Mouse (Mus musculus) ES-E14 (cell line): Measurements from ENCODE around the gene Otogl.

Experiments used
- CHD2 ChIP-seq: IDR thresholded peaks from 2 replicates; pipeline ENCODE4 v1.6.1; 2014; ENCODE audit warnings: mild to moderate bottlenecking, low read depth, low read length, inconsistent platforms
- MAFK ChIP-seq: IDR thresholded peaks from 2 replicates; pipeline ENCODE4 v1.6.1; 2014; ENCODE audit warnings: mild to moderate bottlenecking, low read depth, low read length, inconsistent platforms; ENCODE audit not compliant: insufficient read depth
- ZNF384 ChIP-seq: IDR thresholded peaks from 2 replicates; pipeline ENCODE4 v1.6.1; 2012; ENCODE audit warnings: low read depth, low read length, inconsistent platforms

- TF ChIP-seq ZNF384 (no peak), CHD2 (no peak), MAFK (no peak)
Observed at GRCm38 (mm10) chr10:107934055-107934454, 22.1 kb upstream of the Otogl start.
